Mouse (Mus musculus): ENCODE data around the gene Sorl1. TPM values are rescaled to one million over a fixed set of nuclear protein-coding genes. Genes with fewer than 3 reads are reported as not detected.

Sorl1 gene
- polyA plus RNA-seq, 1 experiment from 2014 or later = 8.8 TPM

GRCm38 (mm10) chr9:41918657-41919380, 205.3 kb downstream of the Sorl1 start:
- H3K27me3 ChIP-seq (ENCODE audit: control insufficient read depth, insufficient read depth, low read length) = no peaks in the 10 kb centered on the region
- no peaks in the 10 kb centered on the region for H3K9me3 ChIP-seq (ENCODE audit: control insufficient read depth, low read length)
- peak overlapping the region; percentile 70 for H3K27ac ChIP-seq (replicated peaks; ENCODE audit: low read depth, low read length)
- peak overlapping the region; percentile 25; the same call in 1 of the 2 replicates for H3K4me2 ChIP-seq (ENCODE audit: low read length)
- WGBS = 14% methylated on average over 14 of the region's 14 CpGs
- DNase-seq (peak; percentile 80), ATAC-seq (ENCODE audit: low FRiP score, low TSS enrichment) (peak; percentile 83)
- no peaks in the 10 kb centered on the region for H3K36me3 ChIP-seq (ENCODE audit: control insufficient read depth, insufficient read depth, low read length)
- H3K4me1 ChIP-seq (ENCODE audit: control insufficient read depth, insufficient read depth, low read length) = peaks cover 18% of the 10 kb centered on the region
- H3K9ac ChIP-seq (replicated peaks; ENCODE audit: low read length) = no peak overlapping the region; the same call in 1 of the 2 replicates
- H3K4me3 ChIP-seq (replicated peaks; ENCODE audit: low read depth, low read length) = no peak overlapping the region

- Histone ChIP-seq H3K4me2 (ENCODE audit: low read length) (peak overlapping the region; percentile 25; the same call in 1 of the 2 replicates), H3K27me3 (ENCODE audit: control insufficient read depth, insufficient read depth, low read length) (no peaks in the 10 kb centered on the region), H3K9me3 (ENCODE audit: control insufficient read depth, low read length) (no peaks in the 10 kb centered on the region), H3K4me3 (replicated peaks; ENCODE audit: low read depth, low read length) (no peak overlapping the region), H3K4me1 (ENCODE audit: control insufficient read depth, insufficient read depth, low read length) (peaks cover 18% of the 10 kb centered on the region), H3K36me3 (ENCODE audit: control insufficient read depth, insufficient read depth, low read length) (no peaks in the 10 kb centered on the region), H3K9ac (replicated peaks; ENCODE audit: low read length) (no peak overlapping the region), H3K27ac (replicated peaks; ENCODE audit: low read depth, low read length) (peak overlapping the region; percentile 70)
- WGBS = 47% methylated on average over 4 of the region's 4 CpGs
- DNase-seq = no peak
- no peak for ATAC-seq (ENCODE audit: low FRiP score, low TSS enrichment)
Measured at GRCm38 (mm10) chr9:41918155-41918554, 205.9 kb downstream of the Sorl1 start.

GRCm38 (mm10) chr9:41915571-41915970, 208.5 kb downstream of the Sorl1 start:
- Histone ChIP-seq H3K9ac (replicated peaks; ENCODE audit: low read length) (no peak overlapping the region), H3K4me3 (replicated peaks; ENCODE audit: low read depth, low read length) (no peak overlapping the region), H3K4me2 (ENCODE audit: low read length) (no peak overlapping the region), H3K27ac (replicated peaks; ENCODE audit: low read depth, low read length) (0 out of 2 replicates have a peak overlapping the region, but pooled peaks have one; percentile 38), H3K36me3 (ENCODE audit: control insufficient read depth, insufficient read depth, low read length) (no peaks in the 10 kb centered on the region), H3K9me3 (ENCODE audit: control insufficient read depth, low read length) (no peaks in the 10 kb centered on the region), H3K4me1 (ENCODE audit: control insufficient read depth, insufficient read depth, low read length) (peaks cover 18% of the 10 kb centered on the region), H3K27me3 (ENCODE audit: control insufficient read depth, insufficient read depth, low read length) (no peaks in the 10 kb centered on the region)
- no peak for ATAC-seq (ENCODE audit: low FRiP score, low TSS enrichment)
- no peak for DNase-seq
- WGBS = 74% methylated on average over 8 of the region's 8 CpGs

Other genes with a start within 250 kb of the Sorl1 start
- gene Sc5d, start 140.0 kb upstream of the Sorl1 start, polyA plus RNA-seq (2014; fragmentation: Nextera tagmentation; extraction: Ambion mirVana) = 71.8 and 76.3 TPM in 2 replicates